Mouse (Mus musculus): Measurements from ENCODE around the gene Dmrtb1.

DNA sequence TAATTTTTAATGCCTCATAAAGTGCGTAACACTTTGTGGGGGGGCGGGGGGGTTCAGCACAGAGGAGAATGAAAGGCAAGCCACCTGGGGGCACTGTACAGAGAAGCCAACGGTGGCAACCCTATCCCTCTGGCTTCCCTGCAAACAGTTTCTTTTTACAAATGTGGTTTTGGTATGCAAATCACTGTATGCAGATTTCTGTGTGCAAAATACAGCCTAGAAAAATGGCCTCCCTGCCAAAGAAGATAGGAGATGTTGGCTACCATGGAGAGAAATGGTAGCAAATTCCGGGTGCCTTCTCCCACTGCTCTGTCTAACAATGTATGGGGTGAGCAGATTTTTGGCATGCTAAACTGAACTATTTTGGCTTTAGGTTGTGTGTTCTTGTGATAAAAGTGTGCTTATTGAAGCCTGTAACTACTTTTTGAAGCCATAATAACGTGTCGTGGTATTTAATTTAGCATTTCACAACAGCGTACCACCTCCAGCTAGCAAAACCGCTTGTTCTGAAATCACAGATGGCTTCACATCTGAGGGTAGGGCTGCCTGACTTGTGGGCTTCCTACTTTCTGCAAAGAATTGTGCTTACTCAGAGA, 33.8 kb upstream of the Dmrtb1 start:
- TF ChIP-seq CTCF (IDR thresholded peaks at IDR 0.05), result no peak
- no peak for TF ChIP-seq EP300 (IDR thresholded peaks at IDR 0.05)

Measured in lung, postnatal 0 days (tissue).